In genomic region chr3:79178070-79178469, GRCm38 (mm10) we compare ENCODE assay signal across 9 mouse cellular contexts.
DNase-seq lines count a peak whose midpoint lies in the region; ATAC-seq and TF ChIP-seq lines count a peak whose summit lies in the region.
"Had no signal": no experiment of that assay in that cellular context is flagged by ENCODE, and none has a peak within 500 bp of the region (broad histone marks: within the 10 kb centered on the region; RNA-seq: fewer than 3 reads in every experiment).

No protein-coding gene starts in this region.

- H3K36me3 ChIP-seq in kidney, adult 2 months (ENCODE audit: control insufficient read depth, insufficient read depth, low read length): no peaks in the 10 kb centered on the region
- no peaks in the 10 kb centered on the region for H3K36me3 ChIP-seq in kidney, embryonic 14.5 days (ENCODE audit: control insufficient read depth, insufficient read depth, low read length)
- no peaks in the 10 kb centered on the region for H3K36me3 ChIP-seq in neural tube, embryonic 15.5 days
- H3K36me3 ChIP-seq in midbrain, embryonic 16.5 days (ENCODE audit: control insufficient read depth, insufficient read depth, low read length): no peaks in the 10 kb centered on the region

- H3K27ac ChIP-seq in kidney, adult 2 months (ENCODE audit: insufficient read depth, low read depth, low read length): peak overlapping the region; percentile 17
- H3K27ac ChIP-seq in kidney, embryonic 14.5 days (ENCODE audit: low read depth, low read length): no peak overlapping the region; the same call in 1 of the 2 replicates
- H3K27ac ChIP-seq in neural tube, embryonic 15.5 days (replicated peaks): 0 out of 2 replicates have a peak overlapping the region, but pooled peaks have one; percentile 34
- no peak overlapping the region for H3K27ac ChIP-seq in midbrain, embryonic 16.5 days (ENCODE audit: low read length)
- H3K27ac ChIP-seq: limb, embryonic 12.5 days had no signal

- H3K9me3 ChIP-seq in kidney, embryonic 14.5 days (ENCODE audit: control insufficient read depth, low read length): no peaks in the 10 kb centered on the region
- no peaks in the 10 kb centered on the region for H3K9me3 ChIP-seq in neural tube, embryonic 15.5 days (replicated peaks)
- no peaks in the 10 kb centered on the region for H3K9me3 ChIP-seq in midbrain, embryonic 16.5 days (replicated peaks; ENCODE audit: control insufficient read depth, low read length, poor library complexity, severe bottlenecking)
- H3K9me3 ChIP-seq: limb, embryonic 12.5 days had no signal

- H3K27me3 ChIP-seq in kidney, adult 2 months (replicated peaks; ENCODE audit: control insufficient read depth, insufficient read depth, low read length): no peaks in the 10 kb centered on the region
- H3K27me3 ChIP-seq in kidney, embryonic 14.5 days (ENCODE audit: control insufficient read depth, insufficient read depth, low read length): no peaks in the 10 kb centered on the region
- no peaks in the 10 kb centered on the region for H3K27me3 ChIP-seq in neural tube, embryonic 15.5 days (replicated peaks)
- H3K27me3 ChIP-seq in midbrain, embryonic 16.5 days (ENCODE audit: control insufficient read depth, insufficient read depth, low read depth, low read length): no peaks in the 10 kb centered on the region
- H3K27me3 ChIP-seq: limb, embryonic 12.5 days had no signal

- TF ChIP-seq POLR2A in kidney, adult 2 months (IDR thresholded peaks at IDR 0.05; ENCODE audit: low read depth, low read length): no peak

- TF ChIP-seq CTCF in kidney, adult 2 months (conservative IDR thresholded peaks at IDR 0.05; ENCODE audit: insufficient read depth, insufficient read length, low read depth, low read length): no peak

- no peak overlapping the region for H3K4me3 ChIP-seq in kidney, adult 2 months (ENCODE audit: insufficient read depth, low read depth, low read length)
- H3K4me3 ChIP-seq in kidney, embryonic 14.5 days (ENCODE audit: low read length): no peak overlapping the region
- H3K4me3 ChIP-seq in neural tube, embryonic 15.5 days (replicated peaks): no peak overlapping the region
- no peak overlapping the region for H3K4me3 ChIP-seq in midbrain, embryonic 16.5 days (ENCODE audit: low read depth, low read length)
- H3K4me3 ChIP-seq: limb, embryonic 12.5 days had no signal

- H3K4me1 ChIP-seq in kidney, adult 2 months (ENCODE audit: control insufficient read depth, insufficient read depth, low read length): peaks cover 17% of the 10 kb centered on the region
- H3K4me1 ChIP-seq in kidney, embryonic 14.5 days (ENCODE audit: control insufficient read depth, insufficient read depth, low read length): peaks cover 32% of the 10 kb centered on the region
- peaks cover 43% of the 10 kb centered on the region for H3K4me1 ChIP-seq in neural tube, embryonic 15.5 days
- peaks cover 22% of the 10 kb centered on the region for H3K4me1 ChIP-seq in midbrain, embryonic 16.5 days (ENCODE audit: control insufficient read depth, insufficient read depth, low read length)

- 65% methylated on average over 6 of the region's 6 CpGs for WGBS in kidney, adult 2 months
- WGBS in kidney, embryonic 14.5 days: 72% methylated on average over 6 of the region's 6 CpGs
- WGBS in neural tube, embryonic 15.5 days: 73% methylated on average over 6 of the region's 6 CpGs
- WGBS in midbrain, embryonic 16.5 days: 68% methylated on average over 6 of the region's 6 CpGs

- H3K4me2 ChIP-seq in kidney, embryonic 14.5 days (replicated peaks; ENCODE audit: low read depth, low read length): no peak overlapping the region
- H3K4me2 ChIP-seq in neural tube, embryonic 15.5 days: no peak overlapping the region
- H3K4me2 ChIP-seq in midbrain, embryonic 16.5 days (ENCODE audit: low read length): no peak overlapping the region
- H3K4me2 ChIP-seq: limb, embryonic 12.5 days had no signal

- ATAC-seq in kidney, embryonic 14.5 days (ENCODE audit: low FRiP score, low TSS enrichment): no peak
- peak; percentile 51 for ATAC-seq in activated CD4-positive, CD25-positive, alpha-beta regulatory T cell, adult 4 months
- peak; percentile 56 for ATAC-seq in inflammation-experienced regulatory T-cells, adult 6 months
- ATAC-seq in neural tube, embryonic 15.5 days (ENCODE audit: low FRiP score): no peak
- no peak for ATAC-seq in midbrain, embryonic 16.5 days

- H3K9ac ChIP-seq in kidney, embryonic 14.5 days (ENCODE audit: low read depth, low read length): no peak overlapping the region
- H3K9ac ChIP-seq in neural tube, embryonic 15.5 days (replicated peaks): no peak overlapping the region
- H3K9ac ChIP-seq in midbrain, embryonic 16.5 days (ENCODE audit: low read depth, low read length): no peak overlapping the region
- H3K9ac ChIP-seq: limb, embryonic 12.5 days had no signal

- DNase-seq in kidney, adult 2 months: peak; percentile 52
- DNase-seq in ovary, postnatal 10 days (ENCODE audit: low spot score): no peak
- DNase-seq in adrenal gland, postnatal 4 days (ENCODE audit: low spot score in 2 of 2): no peak

Comparison
In these comparisons a context has a peak if more than half of its experiments do, and no peak if none do; other contexts are left out.
1. H3K27ac ChIP-seq: peak in kidney, adult 2 months (single experiment) and neural tube, embryonic 15.5 days (single experiment); none in kidney, embryonic 14.5 days (single experiment) and midbrain, embryonic 16.5 days (single experiment).
2. ATAC-seq: peak in activated CD4-positive, CD25-positive, alpha-beta regulatory T cell, adult 4 months (single experiment) and inflammation-experienced regulatory T-cells, adult 6 months (single experiment); none in kidney, embryonic 14.5 days (single experiment), neural tube, embryonic 15.5 days (single experiment) and midbrain, embryonic 16.5 days (single experiment).